Mouse (Mus musculus): ENCODE data around the gene Nek2. TPM values are rescaled to one million over a fixed set of nuclear protein-coding genes. Genes with fewer than 3 reads are reported as not detected.

The Nek2 gene
- polyA plus RNA-seq, 1 experiment from 2014 or later: 10.6 TPM

- Histone ChIP-seq H3K27me3 (ENCODE audit: control insufficient read depth, insufficient read depth, low read length) (no peaks in the 10 kb centered on the region), H3K4me3 (ENCODE audit: low read depth, low read length) (no peak overlapping the region), H3K4me2 (replicated peaks; ENCODE audit: low read depth) (peak overlapping the region; percentile 25; the same call in 1 of the 2 replicates), H3K9me3 (ENCODE audit: control insufficient read depth, low read length) (no peaks in the 10 kb centered on the region), H3K27ac (replicated peaks) (no peak overlapping the region), H3K9ac (ENCODE audit: low read length) (no peak overlapping the region), H3K4me1 (replicated peaks; ENCODE audit: control insufficient read depth, insufficient read depth) (no peaks in the 10 kb centered on the region), H3K36me3 (ENCODE audit: control insufficient read depth, insufficient read depth, low read length) (no peaks in the 10 kb centered on the region)
- TF ChIP-seq EP300 (optimal IDR thresholded peaks at IDR 0.05): no peak
- TF ChIP-seq CTCF (IDR thresholded peaks at IDR 0.05; ENCODE audit: low read depth): peak; percentile 93
- peak; percentile 63 for ATAC-seq (ENCODE audit: low FRiP score, low TSS enrichment)
- 10% methylated on average over 19 of the region's 19 CpGs for WGBS
- DNase-seq (ENCODE audit: low spot score): peak; percentile 85
These were observed 13.6 kb downstream of the Nek2 start for GRCm38 (mm10) chr1:191834825-191835224.

GRCm38 (mm10) chr1:191836318-191836985 lies 15.2 kb downstream of the Nek2 start:
- Histone ChIP-seq H3K27ac (replicated peaks) (no peak overlapping the region), H3K4me3 (ENCODE audit: low read depth, low read length) (no peak overlapping the region), H3K9me3 (ENCODE audit: control insufficient read depth, low read length) (no peaks in the 10 kb centered on the region), H3K4me2 (replicated peaks; ENCODE audit: low read depth) (no peak overlapping the region), H3K9ac (ENCODE audit: low read length) (no peak overlapping the region), H3K36me3 (ENCODE audit: control insufficient read depth, insufficient read depth, low read length) (no peaks in the 10 kb centered on the region), H3K4me1 (replicated peaks; ENCODE audit: control insufficient read depth, insufficient read depth) (no peaks in the 10 kb centered on the region), H3K27me3 (ENCODE audit: control insufficient read depth, insufficient read depth, low read length) (no peaks in the 10 kb centered on the region)
- 80% methylated on average over 5 of the region's 5 CpGs for WGBS
- DNase-seq (ENCODE audit: low spot score) (no peak), ATAC-seq (ENCODE audit: low FRiP score, low TSS enrichment) (no peak)
- TF ChIP-seq CTCF (IDR thresholded peaks at IDR 0.05; ENCODE audit: low read depth) (no peak), EP300 (optimal IDR thresholded peaks at IDR 0.05) (no peak)

- WGBS: 72% methylated on average over 3 of the region's 3 CpGs
These were observed 16.4 kb downstream of the Nek2 start for GRCm38 (mm10) chr1:191837691-191838090.

GRCm38 (mm10) chr1:191838994-191839741 lies 17.9 kb downstream of the Nek2 start:
- Histone ChIP-seq H3K4me2 (replicated peaks; ENCODE audit: low read depth) (no peak overlapping the region), H3K9ac (ENCODE audit: low read length) (no peak overlapping the region), H3K27me3 (ENCODE audit: control insufficient read depth, insufficient read depth, low read length) (no peaks in the 10 kb centered on the region), H3K36me3 (ENCODE audit: control insufficient read depth, insufficient read depth, low read length) (no peaks in the 10 kb centered on the region), H3K9me3 (ENCODE audit: control insufficient read depth, low read length) (no peaks in the 10 kb centered on the region), H3K4me1 (replicated peaks; ENCODE audit: control insufficient read depth, insufficient read depth) (no peaks in the 10 kb centered on the region), H3K27ac (replicated peaks) (no peak overlapping the region), H3K4me3 (ENCODE audit: low read depth, low read length) (no peak overlapping the region)
- TF ChIP-seq EP300 (optimal IDR thresholded peaks at IDR 0.05) (no peak), CTCF (IDR thresholded peaks at IDR 0.05; ENCODE audit: low read depth) (no peak)
- peak; percentile 51 for DNase-seq (ENCODE audit: low spot score)
- peak; percentile 16; the same call in 1 of the 2 replicates for ATAC-seq (ENCODE audit: low FRiP score, low TSS enrichment)
- WGBS: 30% methylated on average over 17 of the region's 17 CpGs

More at GRCm38 (mm10) chr1:191837691-191838090, 16.4 kb downstream of the Nek2 start:
- no peaks in the 10 kb centered on the region for H3K4me1 ChIP-seq (replicated peaks; ENCODE audit: control insufficient read depth, insufficient read depth)
- no peaks in the 10 kb centered on the region for H3K9me3 ChIP-seq (ENCODE audit: control insufficient read depth, low read length)
- H3K9ac ChIP-seq (ENCODE audit: low read length): no peak overlapping the region
- no peak overlapping the region for H3K27ac ChIP-seq (replicated peaks)
- DNase-seq (ENCODE audit: low spot score): no peak
- H3K4me2 ChIP-seq (replicated peaks; ENCODE audit: low read depth): no peak overlapping the region
- no peaks in the 10 kb centered on the region for H3K36me3 ChIP-seq (ENCODE audit: control insufficient read depth, insufficient read depth, low read length)
- no peak for ATAC-seq (ENCODE audit: low FRiP score, low TSS enrichment)
- no peak overlapping the region for H3K4me3 ChIP-seq (ENCODE audit: low read depth, low read length)
- TF ChIP-seq CTCF (IDR thresholded peaks at IDR 0.05; ENCODE audit: low read depth): no peak
- no peak for TF ChIP-seq EP300 (optimal IDR thresholded peaks at IDR 0.05)
- H3K27me3 ChIP-seq (ENCODE audit: control insufficient read depth, insufficient read depth, low read length): no peaks in the 10 kb centered on the region

- Histone ChIP-seq H3K4me3 (ENCODE audit: low read depth, low read length) (no peak overlapping the region), H3K9me3 (ENCODE audit: control insufficient read depth, low read length) (no peaks in the 10 kb centered on the region), H3K4me2 (replicated peaks; ENCODE audit: low read depth) (no peak overlapping the region), H3K36me3 (ENCODE audit: control insufficient read depth, insufficient read depth, low read length) (no peaks in the 10 kb centered on the region), H3K9ac (ENCODE audit: low read length) (no peak overlapping the region), H3K27ac (replicated peaks) (no peak overlapping the region), H3K27me3 (ENCODE audit: control insufficient read depth, insufficient read depth, low read length) (no peaks in the 10 kb centered on the region), H3K4me1 (replicated peaks; ENCODE audit: control insufficient read depth, insufficient read depth) (no peaks in the 10 kb centered on the region)
- ATAC-seq (ENCODE audit: low FRiP score, low TSS enrichment) (peak; percentile 41), DNase-seq (ENCODE audit: low spot score) (no peak)
- 77% methylated on average over 11 of the region's 11 CpGs for WGBS
- TF ChIP-seq CTCF (IDR thresholded peaks at IDR 0.05; ENCODE audit: low read depth) (peak; percentile 18; the same call in 1 of the 2 replicates), EP300 (optimal IDR thresholded peaks at IDR 0.05) (no peak)
These were observed 19.7 kb downstream of the Nek2 start for GRCm38 (mm10) chr1:191840774-191841565.
